8 mouse cellular contexts compared by ENCODE assay signal in the genomic region with DNA sequence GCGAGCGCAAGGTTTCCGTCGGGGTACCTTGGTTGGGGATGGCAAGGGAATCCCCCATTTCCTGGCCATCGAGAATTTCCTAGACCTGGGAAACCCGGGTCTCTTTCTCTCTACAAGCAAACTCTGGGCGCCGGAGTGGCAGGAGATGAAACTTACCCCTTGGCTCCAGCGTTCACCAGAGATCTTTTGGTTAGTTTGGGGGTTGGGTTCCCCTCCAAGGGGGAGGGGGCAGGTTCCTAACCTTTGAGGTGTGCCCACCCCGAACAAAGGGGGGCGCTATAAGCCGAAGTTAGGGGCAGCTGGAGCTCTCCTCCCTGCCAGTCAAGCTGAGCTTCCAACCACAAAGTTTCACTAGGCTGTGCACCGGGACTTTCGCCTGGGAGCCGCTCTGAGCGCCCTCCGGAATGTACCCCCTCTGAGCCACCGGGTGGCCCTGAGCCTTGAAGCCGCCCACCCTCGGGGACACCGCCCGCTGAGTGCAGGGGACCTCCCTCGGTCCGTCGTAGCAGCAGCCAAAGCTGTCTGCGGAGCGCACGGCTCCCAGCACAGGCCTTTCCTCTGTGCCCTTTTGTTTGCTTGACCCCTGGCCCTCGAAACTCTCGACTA. TPM values are rescaled to one million over a fixed set of nuclear protein-coding genes. Genes with fewer than 3 reads are reported as not detected.
DNase-seq lines count a peak whose midpoint lies in the region; ATAC-seq and TF ChIP-seq lines count a peak whose summit lies in the region.

No protein-coding gene starts in this region.

- 10% methylated on average over 30 of the region's 30 CpGs for WGBS in kidney, adult 2 months
- WGBS in embryonic facial prominence, embryonic 11.5 days: 0% methylated on average over 30 of the region's 30 CpGs
- 2% methylated on average over 30 of the region's 30 CpGs for WGBS in limb, embryonic 15.5 days

- no peak overlapping the region for H3K9ac ChIP-seq in embryonic facial prominence, embryonic 11.5 days (replicated peaks; ENCODE audit: low read length)
- H3K9ac ChIP-seq in limb, embryonic 15.5 days: no peak overlapping the region

- peaks cover 1% of the 10 kb centered on the region for H3K27me3 ChIP-seq in kidney, adult 2 months (replicated peaks; ENCODE audit: control insufficient read depth, insufficient read depth, low read length)
- H3K27me3 ChIP-seq in embryonic facial prominence, embryonic 11.5 days (ENCODE audit: control insufficient read depth, insufficient read depth, low read length): peaks cover 61% of the 10 kb centered on the region
- peaks cover 77% of the 10 kb centered on the region for H3K27me3 ChIP-seq in limb, embryonic 15.5 days

- intact Hi-C loops in heart, postnatal 36 days (cut with DNase I): loop anchor here (2.0 to 10.0 kb wide), 5 partner anchors 77 to 693 kb away; a partner anchor contains a TSS

- ATAC-seq in embryonic facial prominence, embryonic 11.5 days (replicated peaks; ENCODE audit: insufficient number of reproducible peaks, low FRiP score, low TSS enrichment, low read depth): no peak
- ATAC-seq in limb, embryonic 15.5 days (ENCODE audit: insufficient number of reproducible peaks, low FRiP score, low TSS enrichment, low read depth): no peak

- H3K4me1 ChIP-seq in kidney, adult 2 months (ENCODE audit: control insufficient read depth, insufficient read depth, low read length): 0 out of 2 replicates have a peak, but pooled peaks cover 2% of the 10 kb centered on the region
- H3K4me1 ChIP-seq in embryonic facial prominence, embryonic 11.5 days (ENCODE audit: control insufficient read depth, insufficient read depth, low read length): peaks cover 17% of the 10 kb centered on the region
- H3K4me1 ChIP-seq in limb, embryonic 15.5 days: peaks cover 58% of the 10 kb centered on the region

- no peaks in the 10 kb centered on the region for H3K9me3 ChIP-seq in embryonic facial prominence, embryonic 11.5 days (replicated peaks; ENCODE audit: control insufficient read depth, low read length)
- no peaks in the 10 kb centered on the region for H3K9me3 ChIP-seq in limb, embryonic 15.5 days

- no peak for TF ChIP-seq CTCF in kidney, adult 2 months (conservative IDR thresholded peaks at IDR 0.05; ENCODE audit: insufficient read depth, insufficient read length, low read depth, low read length)

- peak overlapping the region; percentile 85 for H3K4me2 ChIP-seq in embryonic facial prominence, embryonic 11.5 days (ENCODE audit: low read depth, low read length)
- peak overlapping the region; percentile 100 for H3K4me2 ChIP-seq in limb, embryonic 15.5 days

- no peak for TF ChIP-seq POLR2A in kidney, adult 2 months (IDR thresholded peaks at IDR 0.05; ENCODE audit: low read depth, low read length)

- no peak overlapping the region for H3K27ac ChIP-seq in kidney, adult 2 months (ENCODE audit: insufficient read depth, low read depth, low read length)
- no peak overlapping the region for H3K27ac ChIP-seq in embryonic facial prominence, embryonic 11.5 days (replicated peaks; ENCODE audit: low read depth, low read length)
- H3K27ac ChIP-seq in limb, embryonic 15.5 days: no peak overlapping the region

- DNase-seq in kidney, adult 2 months: peak; percentile 19
- DNase-seq in kidney, adult 9 months: no peak
- peak; percentile 82 to 93 for DNase-seq in adrenal gland, adult (ENCODE audit: inconsistent age in 2 of 2, low spot score in 1 of 2)
- peak; percentile 51 for DNase-seq in embryonic facial prominence, embryonic 11.5 days (ENCODE audit: low spot score)
- DNase-seq in heart, postnatal 36 days: peak; percentile 16 to 22
- DNase-seq in naive thymus-derived CD4-positive, alpha-beta T cell, adult 2 months (ENCODE audit: low read depth): peak; percentile 64
- DNase-seq in thymus, postnatal 10 days (ENCODE audit: low spot score in 2 of 2): peak; percentile 19 to 40

- no peaks in the 10 kb centered on the region for H3K36me3 ChIP-seq in kidney, adult 2 months (ENCODE audit: control insufficient read depth, insufficient read depth, low read length)
- no peaks in the 10 kb centered on the region for H3K36me3 ChIP-seq in embryonic facial prominence, embryonic 11.5 days (replicated peaks; ENCODE audit: control insufficient read depth, insufficient read depth, low read depth, low read length)
- no peaks in the 10 kb centered on the region for H3K36me3 ChIP-seq in limb, embryonic 15.5 days

- H3K4me3 ChIP-seq in kidney, adult 2 months (ENCODE audit: insufficient read depth, low read depth, low read length): no peak overlapping the region
- H3K4me3 ChIP-seq in embryonic facial prominence, embryonic 11.5 days (ENCODE audit: low read depth, low read length): peak overlapping the region; percentile 61
- H3K4me3 ChIP-seq in limb, embryonic 15.5 days: peak overlapping the region; percentile 73

RNA-seq across cellular contexts. Expression of a gene that starts 2.9 kb away (rescaled TPM):
- polyA plus RNA-seq in kidney, adult 2 months (2012; rRNA removed): 0.30 and 0.72 TPM in 2 replicates
- 0.20 and 0.25 TPM in 2 replicates for polyA plus RNA-seq in embryonic facial prominence, embryonic 11.5 days (2014; fragmentation: Nextera tagmentation; extraction: Ambion mirVana)
- 10 to 100 TPM in 1 of 2 experiments, 1 to 10 TPM in 1; 2.3 to 12.3 TPM for total RNA-seq in heart, postnatal 36 days (2021)
- polyA plus RNA-seq in limb, embryonic 15.5 days (2015; fragmentation: Nextera tagmentation; extraction: Ambion mirVana): 0.09 and 0.38 TPM in 2 replicates
